18 mouse cellular contexts compared by ENCODE assay signal in the genomic region with DNA sequence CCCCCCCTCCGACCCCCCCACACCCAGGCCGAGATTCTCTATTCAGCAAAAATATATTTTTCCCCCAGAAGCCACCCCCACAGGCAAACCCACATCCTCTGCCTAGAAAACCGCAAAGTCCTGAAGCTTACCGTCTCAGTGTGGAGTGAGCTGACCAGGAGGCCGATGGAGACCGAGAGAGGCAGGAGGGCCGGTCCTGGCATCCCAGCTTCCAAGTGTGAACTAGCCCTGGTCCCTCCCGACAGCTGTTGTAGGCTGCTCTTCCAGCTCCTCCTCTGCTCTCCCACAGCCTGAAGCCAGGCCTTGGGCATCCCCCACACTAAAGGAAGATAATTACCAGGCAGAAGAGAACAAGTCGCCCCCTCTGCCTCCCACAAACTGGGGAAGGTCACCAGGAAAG. TPM values are rescaled to one million over a fixed set of nuclear protein-coding genes. Genes with fewer than 3 reads are reported as not detected.
A peak's percentile ranks its signal among the peaks of the same experiment; 100 is the strongest.
DNase-seq lines count a peak whose midpoint lies in the region; ATAC-seq and TF ChIP-seq lines count a peak whose summit lies in the region.
"Had no signal": no experiment of that assay in that cellular context is flagged by ENCODE, and none has a peak within 500 bp of the region (broad histone marks: within the 10 kb centered on the region; RNA-seq: fewer than 3 reads in every experiment).

No protein-coding gene starts in this region.

- no peak for TF ChIP-seq POLR2A in kidney, adult 2 months (IDR thresholded peaks at IDR 0.05; ENCODE audit: low read depth, low read length)

- H3K27me3 ChIP-seq in kidney, embryonic 14.5 days (ENCODE audit: control insufficient read depth, insufficient read depth, low read length), result 0 out of 2 replicates have a peak, but pooled peaks cover 3% of the 10 kb centered on the region
- H3K27me3 ChIP-seq in kidney, adult 2 months (replicated peaks; ENCODE audit: control insufficient read depth, insufficient read depth, low read length), result no peaks in the 10 kb centered on the region
- no peaks in the 10 kb centered on the region for H3K27me3 ChIP-seq in embryonic facial prominence, embryonic 14.5 days (replicated peaks; ENCODE audit: control insufficient read depth, insufficient read depth, low read length)
- peaks cover 47% of the 10 kb centered on the region for H3K27me3 ChIP-seq in heart, embryonic 11.5 days (ENCODE audit: control insufficient read depth, insufficient read depth, low read length)

- no peak overlapping the region for H3K9ac ChIP-seq in kidney, embryonic 14.5 days (ENCODE audit: low read depth, low read length)
- no peak overlapping the region for H3K9ac ChIP-seq in embryonic facial prominence, embryonic 14.5 days (ENCODE audit: low read depth, low read length)
- H3K9ac ChIP-seq in heart, embryonic 11.5 days (ENCODE audit: low read depth, low read length), result no peak overlapping the region
- H3K9ac ChIP-seq: forebrain, postnatal 0 days; midbrain, embryonic 12.5 days had no signal

- 0 out of 2 replicates have a peak overlapping the region, but pooled peaks have one; percentile 2 for H3K27ac ChIP-seq in kidney, embryonic 14.5 days (ENCODE audit: low read depth, low read length)
- H3K27ac ChIP-seq in kidney, adult 2 months (ENCODE audit: insufficient read depth, low read depth, low read length), result no peak overlapping the region
- H3K27ac ChIP-seq in embryonic facial prominence, embryonic 14.5 days (replicated peaks; ENCODE audit: low read depth, low read length), result peak overlapping the region; percentile 88
- no peak overlapping the region for H3K27ac ChIP-seq in heart, embryonic 11.5 days (ENCODE audit: low read depth, low read length)
- H3K27ac ChIP-seq: midbrain, embryonic 12.5 days had no signal

- H3K9me3 ChIP-seq in kidney, embryonic 14.5 days (ENCODE audit: control insufficient read depth, low read length), result no peaks in the 10 kb centered on the region
- H3K9me3 ChIP-seq in embryonic facial prominence, embryonic 14.5 days (ENCODE audit: control insufficient read depth, low read length), result no peaks in the 10 kb centered on the region
- H3K9me3 ChIP-seq in heart, embryonic 11.5 days (replicated peaks; ENCODE audit: control insufficient read depth, low read length), result no peaks in the 10 kb centered on the region
- H3K9me3 ChIP-seq: midbrain, embryonic 12.5 days had no signal

- H3K4me2 ChIP-seq in kidney, embryonic 14.5 days (replicated peaks; ENCODE audit: low read depth, low read length), result no peak overlapping the region
- H3K4me2 ChIP-seq in embryonic facial prominence, embryonic 14.5 days (ENCODE audit: low read depth, low read length), result peak overlapping the region; percentile 29; the same call in 1 of the 2 replicates
- no peak overlapping the region for H3K4me2 ChIP-seq in heart, embryonic 11.5 days
- H3K4me2 ChIP-seq: midbrain, embryonic 12.5 days had no signal

- no peak for TF ChIP-seq CTCF in kidney, adult 2 months (conservative IDR thresholded peaks at IDR 0.05; ENCODE audit: insufficient read depth, insufficient read length, low read depth, low read length)

- peaks cover 27% of the 10 kb centered on the region for H3K4me1 ChIP-seq in kidney, embryonic 14.5 days (ENCODE audit: control insufficient read depth, insufficient read depth, low read length)
- no peaks in the 10 kb centered on the region for H3K4me1 ChIP-seq in kidney, adult 2 months (ENCODE audit: control insufficient read depth, insufficient read depth, low read length)
- H3K4me1 ChIP-seq in embryonic facial prominence, embryonic 14.5 days (ENCODE audit: control insufficient read depth, insufficient read depth, low read length), result peaks cover 39% of the 10 kb centered on the region
- peaks cover 18% of the 10 kb centered on the region for H3K4me1 ChIP-seq in heart, embryonic 11.5 days (ENCODE audit: control insufficient read depth, insufficient read depth, low read length)

- no peak overlapping the region for H3K4me3 ChIP-seq in kidney, embryonic 14.5 days (ENCODE audit: low read length)
- no peak overlapping the region for H3K4me3 ChIP-seq in kidney, adult 2 months (ENCODE audit: insufficient read depth, low read depth, low read length)
- no peak overlapping the region for H3K4me3 ChIP-seq in embryonic facial prominence, embryonic 14.5 days (ENCODE audit: low read depth, low read length)
- H3K4me3 ChIP-seq in heart, embryonic 11.5 days (ENCODE audit: low read depth, low read length), result no peak overlapping the region
- H3K4me3 ChIP-seq: midbrain, embryonic 12.5 days had no signal

- no peaks in the 10 kb centered on the region for H3K36me3 ChIP-seq in kidney, embryonic 14.5 days (ENCODE audit: control insufficient read depth, insufficient read depth, low read length)
- H3K36me3 ChIP-seq in kidney, adult 2 months (ENCODE audit: control insufficient read depth, insufficient read depth, low read length), result no peaks in the 10 kb centered on the region
- no peaks in the 10 kb centered on the region for H3K36me3 ChIP-seq in embryonic facial prominence, embryonic 14.5 days (ENCODE audit: control insufficient read depth, insufficient read depth, low read length)
- H3K36me3 ChIP-seq in heart, embryonic 11.5 days (ENCODE audit: control insufficient read depth, insufficient read depth, low read length), result no peaks in the 10 kb centered on the region
- H3K36me3 ChIP-seq: midbrain, embryonic 12.5 days had no signal

- 19% methylated on average over 9 of the region's 9 CpGs for WGBS in kidney, embryonic 14.5 days
- 41% methylated on average over 9 of the region's 9 CpGs for WGBS in kidney, adult 2 months
- 26% methylated on average over 9 of the region's 9 CpGs for WGBS in embryonic facial prominence, embryonic 14.5 days
- 23% methylated on average over 9 of the region's 9 CpGs for WGBS in heart, embryonic 11.5 days (ENCODE audit: insufficient replicate concordance)

- ATAC-seq in kidney, embryonic 14.5 days (ENCODE audit: low FRiP score, low TSS enrichment), result no peak
- ATAC-seq in embryonic facial prominence, embryonic 14.5 days (ENCODE audit: low read depth), result no peak
- ATAC-seq in cerebellum, adult (ENCODE audit: insufficient number of reproducible peaks, low FRiP score, low TSS enrichment), result no peak
- ATAC-seq in heart, embryonic 11.5 days (replicated peaks; ENCODE audit: insufficient number of reproducible peaks, low FRiP score, low TSS enrichment), result no peak
- ATAC-seq: forebrain, postnatal 0 days had no signal

- no peak for DNase-seq in kidney, adult 2 months
- DNase-seq in 416B (ENCODE audit: low read depth), result peak; percentile 43
- peak; percentile 34 for DNase-seq in embryonic facial prominence, embryonic 14.5 days (ENCODE audit: low spot score)
- DNase-seq in naive thymus-derived CD4-positive, alpha-beta T cell, adult 2 months (ENCODE audit: low read depth), result peak; percentile 41
- DNase-seq in layer of hippocampus, postnatal 14 days (ENCODE audit: low spot score in 2 of 2), result no peak
- DNase-seq: adrenal gland, postnatal 14 days; cerebellum, adult 9-10 months; forebrain, postnatal 0 days; heart, postnatal 36 days; kidney, postnatal 14 days; layer of hippocampus, postnatal 36 days; lung, postnatal 14 days had no signal

RNA-seq across cellular contexts. Expression of gene Ptpn7, which starts 3.5 kb away (rescaled TPM):
- 0.66 and 0.83 TPM in 2 replicates for polyA plus RNA-seq in kidney, embryonic 14.5 days (2014; fragmentation: Nextera tagmentation; extraction: Ambion mirVana)
- polyA plus RNA-seq in kidney, adult 2 months (2012; rRNA removed), result 0.73 and 2.5 TPM in 2 replicates
- polyA plus RNA-seq in embryonic facial prominence, embryonic 14.5 days (2014; fragmentation: Nextera tagmentation; extraction: Ambion mirVana), result 2.1 and 2.7 TPM in 2 replicates
- not detected for total RNA-seq in layer of hippocampus, postnatal 14 days (2021)
- polyA plus RNA-seq in heart, embryonic 11.5 days (2014; fragmentation: Nextera tagmentation; extraction: Ambion mirVana), result 1.2 and 2.0 TPM in 2 replicates
- total RNA-seq: layer of hippocampus, postnatal 36 days had no signal

RNA-seq across cellular contexts. Expression of gene Arl8a, which starts 17.6 kb away (rescaled TPM):
- polyA plus RNA-seq in kidney, embryonic 14.5 days (2014; fragmentation: Nextera tagmentation; extraction: Ambion mirVana), result 32.0 and 44.5 TPM in 2 replicates
- 95.2 and 107 TPM in 2 replicates for polyA plus RNA-seq in kidney, adult 2 months (2012; rRNA removed)
- 73.8 and 74.7 TPM in 2 replicates for polyA plus RNA-seq in embryonic facial prominence, embryonic 14.5 days (2014; fragmentation: Nextera tagmentation; extraction: Ambion mirVana)
- total RNA-seq in layer of hippocampus, postnatal 14 days (2021), result 100 to 1,000 TPM; 307 to 334 TPM
- 27.7 and 29.7 TPM in 2 replicates for polyA plus RNA-seq in heart, embryonic 11.5 days (2014; fragmentation: Nextera tagmentation; extraction: Ambion mirVana)

RNA-seq across cellular contexts. Expression of gene Lgr6, which starts 23.9 kb away (rescaled TPM):
- polyA plus RNA-seq in kidney, embryonic 14.5 days (2014; fragmentation: Nextera tagmentation; extraction: Ambion mirVana), result 0.66 and 0.81 TPM in 2 replicates
- polyA plus RNA-seq in kidney, adult 2 months (2012; rRNA removed), result 0.42 and 0.75 TPM in 2 replicates
- 7.0 and 7.5 TPM in 2 replicates for polyA plus RNA-seq in embryonic facial prominence, embryonic 14.5 days (2014; fragmentation: Nextera tagmentation; extraction: Ambion mirVana)
- total RNA-seq in layer of hippocampus, postnatal 14 days (2021), result 1 to 10 TPM; 1.6 to 2.5 TPM
- polyA plus RNA-seq in heart, embryonic 11.5 days (2014; fragmentation: Nextera tagmentation; extraction: Ambion mirVana), result 1.0 and 1.4 TPM in 2 replicates

RNA-seq across cellular contexts. Expression of gene Gpr37l1, which starts 38.5 kb away (rescaled TPM):
- polyA plus RNA-seq in kidney, embryonic 14.5 days (2014; fragmentation: Nextera tagmentation; extraction: Ambion mirVana), result not detected in 2 replicates
- polyA plus RNA-seq in kidney, adult 2 months (2012; rRNA removed), result 0.75 and 0.98 TPM in 2 replicates
- 0.34 and 0.47 TPM in 2 replicates for polyA plus RNA-seq in embryonic facial prominence, embryonic 14.5 days (2014; fragmentation: Nextera tagmentation; extraction: Ambion mirVana)
- 100 to 1,000 TPM; 186 to 187 TPM for total RNA-seq in layer of hippocampus, postnatal 14 days (2021)
- polyA plus RNA-seq in heart, embryonic 11.5 days (2014; fragmentation: Nextera tagmentation; extraction: Ambion mirVana), result not detected in 2 replicates
- polyA plus RNA-seq: C2C12; liver, embryonic 16.5 days; midbrain, embryonic 12.5 days had no signal

Comparison
In these comparisons a context has a peak if more than half of its experiments do, and no peak if none do; other contexts are left out.
1. H3K27ac ChIP-seq: peak in kidney, embryonic 14.5 days (single experiment) and embryonic facial prominence, embryonic 14.5 days (single experiment); none in kidney, adult 2 months (single experiment) and heart, embryonic 11.5 days (single experiment).
2. DNase-seq: peak in 416B (single experiment), embryonic facial prominence, embryonic 14.5 days (single experiment) and naive thymus-derived CD4-positive, alpha-beta T cell, adult 2 months (single experiment); none in kidney, adult 2 months (single experiment) and layer of hippocampus, postnatal 14 days (0 of 2).